Comparison of ENCODE assay signal across 10 mouse cellular contexts in the genomic region with DNA sequence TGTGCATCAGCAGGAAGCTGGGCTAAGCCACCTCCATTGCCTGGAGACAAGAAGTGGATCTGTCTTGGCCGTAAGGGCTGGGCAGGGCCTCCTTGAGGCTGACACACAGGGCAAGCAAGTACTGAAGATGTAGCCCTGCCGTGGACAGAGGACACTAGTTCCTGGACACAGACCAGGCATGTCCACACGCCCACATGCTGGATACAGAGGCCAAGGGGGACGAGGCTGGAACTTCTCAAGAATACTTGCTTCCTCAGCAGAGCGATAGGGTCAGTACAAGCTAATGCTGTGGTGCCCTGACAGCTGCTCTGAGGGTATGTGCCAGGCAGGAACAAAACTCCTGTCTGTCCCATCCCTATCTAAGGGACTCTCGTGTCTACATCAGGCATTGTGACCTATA.
"Had no signal": no experiment of that assay in that cellular context is flagged by ENCODE, and none has a peak within 500 bp of the region (broad histone marks: within the 10 kb centered on the region; RNA-seq: fewer than 3 reads in every experiment).

No protein-coding gene starts in this region.

- DNase-seq: left cerebral cortex, postnatal 4 days; lung, embryonic 14.5 days; lung, postnatal 10 days; lung, postnatal 4 days; midbrain, embryonic 14.5 days; right cerebral cortex, adult 18-20 months; right cerebral cortex, postnatal 25 days; spleen, adult 18-20 months; thymus, adult 2 months; thymus, postnatal 25 days had no signal
